ENCODE assay signal across 8 mouse cellular contexts in the genomic region with DNA sequence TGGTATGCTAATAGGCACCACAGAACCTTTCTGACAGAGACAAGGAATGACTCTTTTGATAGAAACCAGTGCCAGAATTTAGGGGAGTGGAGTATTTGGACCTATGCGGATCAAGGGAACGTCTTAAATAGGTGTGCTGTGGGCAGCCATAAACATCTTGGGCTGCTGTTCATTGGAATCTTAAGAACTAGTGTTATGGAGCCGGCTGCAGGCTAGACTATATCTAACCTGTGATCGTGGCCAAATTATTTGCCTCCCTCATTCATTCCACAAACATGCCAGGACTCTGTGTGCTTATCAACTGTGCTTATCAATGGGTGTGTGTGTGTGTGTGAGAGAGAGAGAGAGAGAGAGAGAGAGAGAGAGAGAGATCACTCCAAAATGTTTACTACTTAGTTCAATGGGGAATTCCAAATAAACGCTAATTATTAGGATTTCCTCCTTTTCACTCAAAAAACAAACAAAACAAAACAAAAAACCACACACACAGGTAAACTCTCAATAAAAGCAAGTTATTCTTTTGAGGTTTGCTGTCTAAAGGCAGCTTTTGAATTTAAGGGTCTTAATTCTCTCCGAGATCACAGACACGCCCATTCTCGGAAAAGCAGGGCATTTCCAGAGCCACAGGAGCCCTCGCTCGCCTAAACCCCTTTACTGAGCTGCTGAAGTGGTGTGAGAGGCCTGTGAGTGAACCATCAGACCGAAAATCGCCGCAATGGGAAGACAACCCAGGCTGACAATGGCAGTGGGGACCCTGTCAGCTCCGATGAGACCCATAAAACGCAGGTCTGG. TPM values are rescaled to one million over a fixed set of nuclear protein-coding genes. Genes with fewer than 3 reads are reported as not detected.
A peak's percentile ranks its signal among the peaks of the same experiment; 100 is the strongest.
DNase-seq lines count a peak whose midpoint lies in the region; ATAC-seq and TF ChIP-seq lines count a peak whose summit lies in the region.

No protein-coding gene starts in this region.

- peak overlapping the region; percentile 64 for H3K9ac ChIP-seq in kidney, embryonic 14.5 days (ENCODE audit: low read depth, low read length)
- peak overlapping the region; percentile 98 for H3K9ac ChIP-seq in hindbrain, postnatal 0 days (replicated peaks; ENCODE audit: low read length)
- H3K9ac ChIP-seq in midbrain, embryonic 12.5 days (replicated peaks), result peak overlapping the region; percentile 75

- H3K27ac ChIP-seq in kidney, embryonic 14.5 days (ENCODE audit: low read depth, low read length), result peak overlapping the region; percentile 99
- H3K27ac ChIP-seq in hindbrain, postnatal 0 days, result peak overlapping the region; percentile 99
- peak overlapping the region; percentile 98 for H3K27ac ChIP-seq in midbrain, embryonic 12.5 days (replicated peaks)

- H3K36me3 ChIP-seq in kidney, embryonic 14.5 days (ENCODE audit: control insufficient read depth, insufficient read depth, low read length), result no peaks in the 10 kb centered on the region; the same call in 1 of the 2 replicates
- no peaks in the 10 kb centered on the region for H3K36me3 ChIP-seq in hindbrain, postnatal 0 days (ENCODE audit: insufficient read depth, low read length)
- no peaks in the 10 kb centered on the region for H3K36me3 ChIP-seq in midbrain, embryonic 12.5 days

- no peak for ATAC-seq in kidney, embryonic 14.5 days (ENCODE audit: low FRiP score, low TSS enrichment)
- no peak; the same call in 1 of the 2 replicates for ATAC-seq in hindbrain, postnatal 0 days
- no peak for ATAC-seq in midbrain, embryonic 12.5 days (ENCODE audit: low FRiP score, low read depth)

- H3K9me3 ChIP-seq in kidney, embryonic 14.5 days (ENCODE audit: control insufficient read depth, low read length), result no peaks in the 10 kb centered on the region
- no peaks in the 10 kb centered on the region for H3K9me3 ChIP-seq in hindbrain, postnatal 0 days (ENCODE audit: low read length)
- no peaks in the 10 kb centered on the region for H3K9me3 ChIP-seq in midbrain, embryonic 12.5 days

- peaks cover 12% of the 10 kb centered on the region; the same call in 1 of the 2 replicates for H3K4me1 ChIP-seq in kidney, embryonic 14.5 days (ENCODE audit: control insufficient read depth, insufficient read depth, low read length)
- H3K4me1 ChIP-seq in hindbrain, postnatal 0 days (ENCODE audit: insufficient read depth, low read length), result peaks cover 17% of the 10 kb centered on the region
- H3K4me1 ChIP-seq in midbrain, embryonic 12.5 days, result peaks cover 20% of the 10 kb centered on the region

- peak overlapping the region; percentile 50 for H3K4me2 ChIP-seq in kidney, embryonic 14.5 days (replicated peaks; ENCODE audit: low read depth, low read length)
- peak overlapping the region; percentile 82 for H3K4me2 ChIP-seq in hindbrain, postnatal 0 days (ENCODE audit: low read depth, low read length)
- H3K4me2 ChIP-seq in midbrain, embryonic 12.5 days (replicated peaks), result peak overlapping the region; percentile 86

- no peak for DNase-seq in kidney, adult 11 months
- DNase-seq in c-Kit-negative CD71-positive TER-119-positive erythroid progenitor cells, embryonic 14.5 days (ENCODE audit: low read depth, low spot score), result peak; percentile 59
- peak; percentile 15 for DNase-seq in hindbrain, postnatal 0 days (ENCODE audit: low spot score)
- no peak for DNase-seq in layer of hippocampus, postnatal 14 days (ENCODE audit: low spot score in 2 of 2)
- no peak for DNase-seq in ovary, postnatal 14 days (ENCODE audit: low spot score)
- no peak for DNase-seq in layer of hippocampus, adult 11-12 months (ENCODE audit: low spot score)

- peak overlapping the region; percentile 93 for H3K4me3 ChIP-seq in kidney, embryonic 14.5 days (ENCODE audit: low read length)
- H3K4me3 ChIP-seq in hindbrain, postnatal 0 days (ENCODE audit: low read length), result peak overlapping the region; percentile 95
- peak overlapping the region; percentile 99 for H3K4me3 ChIP-seq in midbrain, embryonic 12.5 days

- 5% methylated on average over 15 of the region's 15 CpGs for WGBS in kidney, embryonic 14.5 days
- WGBS in hindbrain, postnatal 0 days, result 8% methylated on average over 15 of the region's 15 CpGs
- WGBS in midbrain, embryonic 12.5 days, result 7% methylated on average over 15 of the region's 15 CpGs

- no peak for TF ChIP-seq CTCF in hindbrain, postnatal 0 days (IDR thresholded peaks at IDR 0.05; ENCODE audit: low read depth)

- H3K27me3 ChIP-seq in kidney, embryonic 14.5 days (ENCODE audit: control insufficient read depth, insufficient read depth, low read length), result no peaks in the 10 kb centered on the region
- H3K27me3 ChIP-seq in hindbrain, postnatal 0 days (ENCODE audit: insufficient read depth, low read length), result no peaks in the 10 kb centered on the region
- no peaks in the 10 kb centered on the region for H3K27me3 ChIP-seq in midbrain, embryonic 12.5 days

RNA-seq across cellular contexts. Expression of gene Rab5a, which starts 0.8 kb away (rescaled TPM):
- 66.0 and 90.0 TPM in 2 replicates for polyA plus RNA-seq in kidney, embryonic 14.5 days (2014; fragmentation: Nextera tagmentation; extraction: Ambion mirVana)
- total RNA-seq in hindbrain, postnatal 0 days (2014; rRNA removed), result 64.4 and 80.8 TPM in 2 replicates
- 116 and 124 TPM in 2 replicates for polyA plus RNA-seq in hindbrain, postnatal 0 days (2015; fragmentation: Nextera tagmentation; extraction: Ambion mirVana)
- polyA plus RNA-seq in midbrain, embryonic 12.5 days (2016; fragmentation: Nextera tagmentation; extraction: Ambion mirVana), result 111 and 115 TPM in 2 replicates
- 100 to 1,000 TPM; 115 to 128 TPM for total RNA-seq in layer of hippocampus, postnatal 14 days (2021)

RNA-seq across cellular contexts. Expression of gene Efhb, which starts 15.1 kb away (rescaled TPM):
- polyA plus RNA-seq in kidney, embryonic 14.5 days (2014; fragmentation: Nextera tagmentation; extraction: Ambion mirVana), result 0.17 and 0.18 TPM in 2 replicates
- total RNA-seq in hindbrain, postnatal 0 days (2014; rRNA removed), result 0.47 and 1.9 TPM in 2 replicates
- polyA plus RNA-seq in hindbrain, postnatal 0 days (2015; fragmentation: Nextera tagmentation; extraction: Ambion mirVana), result 0.76 and 1.3 TPM in 2 replicates
- polyA plus RNA-seq in midbrain, embryonic 12.5 days (2016; fragmentation: Nextera tagmentation; extraction: Ambion mirVana), result 0.38 and 0.63 TPM in 2 replicates
- total RNA-seq in layer of hippocampus, postnatal 14 days (2021), result under 1 TPM; 0.41 to 0.78 TPM

Comparison
In these comparisons a context has a peak if more than half of its experiments do, and no peak if none do; other contexts are left out.
1. DNase-seq: peak in c-Kit-negative CD71-positive TER-119-positive erythroid progenitor cells, embryonic 14.5 days (single experiment) and hindbrain, postnatal 0 days (single experiment); none in kidney, adult 11 months (single experiment), layer of hippocampus, postnatal 14 days (0 of 2), ovary, postnatal 14 days (single experiment) and layer of hippocampus, adult 11-12 months (single experiment).
2. Peak in every context shown above with its lines, with median percentiles within 50 percentile points of each other: H3K27ac ChIP-seq, H3K4me2 ChIP-seq, H3K4me3 ChIP-seq and H3K9ac ChIP-seq.